Mouse (Mus musculus) embryonic facial prominence, embryonic 15.5 days (tissue): ENCODE results near the gene Glrp1. TPM values are rescaled to one million over a fixed set of nuclear protein-coding genes. Genes with fewer than 3 reads are reported as not detected.

Experiments
- ATAC-seq: fragments of 200-750 bp; cut with Nextera tagmentation; 2 replicates; pipeline ENCODE4 v1.8.0; 2017; ENCODE audit warnings: low read depth, moderate TSS enrichment; ENCODE audit not compliant: insufficient number of reproducible peaks, low FRiP score, low TSS enrichment
- H3K27ac ChIP-seq: fragments of 300-500 bp; sonication (generic); replicated peaks from 2 replicates; pipeline ENCODE4 v1.5.1; 2015; ENCODE audit warnings: mild to moderate bottlenecking, inconsistent platforms
- H3K27me3 ChIP-seq: fragments of 300-500 bp; sonication (generic); 2 replicates; pipeline ENCODE4 v1.6.1; 2015; ENCODE audit warnings: inconsistent platforms
- H3K36me3 ChIP-seq: fragments of 300-500 bp; sonication (generic); 2 replicates; pipeline ENCODE4 v1.6.1; 2015; ENCODE audit warnings: mild to moderate bottlenecking, inconsistent platforms
- H3K4me1 ChIP-seq: fragments of 300-500 bp; sonication (generic); 2 replicates; pipeline ENCODE4 v1.6.1; 2015; ENCODE audit warnings: inconsistent platforms
- H3K4me2 ChIP-seq: fragments of 300-500 bp; sonication (generic); replicated peaks from 2 replicates; pipeline ENCODE4 v1.6.1; 2015; ENCODE audit warnings: mild to moderate bottlenecking, inconsistent platforms
- H3K4me3 ChIP-seq: fragments of 300-500 bp; sonication (generic); replicated peaks from 2 replicates; pipeline ENCODE4 v1.5.1; 2015; ENCODE audit warnings: mild to moderate bottlenecking, inconsistent platforms
- H3K9ac ChIP-seq: fragments of 300-500 bp; sonication (generic); 2 replicates; pipeline ENCODE4 v1.6.1; 2015; ENCODE audit warnings: inconsistent platforms
- H3K9me3 ChIP-seq: fragments of 300-500 bp; sonication (generic); replicated peaks from 2 replicates; pipeline ENCODE4 v1.6.1; 2016; ENCODE audit warnings: inconsistent platforms
- WGBS: fragments of 180-500 bp; shearing (Covaris S2); methylation state at CpG from one replicate; pipeline ENCODE4 v1.1.7; 2015; 5-methylcytosine and 5-hydroxymethylcytosine counted together
- polyA plus RNA-seq: library from polyadenylated mRNA; unstranded; fragments of >200 nt; fragmentation: Nextera tagmentation; extraction: Ambion mirVana; gene quantifications from 2 replicates; pipeline ENCODE4 v1.2.1, GENCODE M21; 2015

Gene Glrp1
- polyA plus RNA-seq, 1 experiment from 2014 or later = 0.13 TPM

DNA sequence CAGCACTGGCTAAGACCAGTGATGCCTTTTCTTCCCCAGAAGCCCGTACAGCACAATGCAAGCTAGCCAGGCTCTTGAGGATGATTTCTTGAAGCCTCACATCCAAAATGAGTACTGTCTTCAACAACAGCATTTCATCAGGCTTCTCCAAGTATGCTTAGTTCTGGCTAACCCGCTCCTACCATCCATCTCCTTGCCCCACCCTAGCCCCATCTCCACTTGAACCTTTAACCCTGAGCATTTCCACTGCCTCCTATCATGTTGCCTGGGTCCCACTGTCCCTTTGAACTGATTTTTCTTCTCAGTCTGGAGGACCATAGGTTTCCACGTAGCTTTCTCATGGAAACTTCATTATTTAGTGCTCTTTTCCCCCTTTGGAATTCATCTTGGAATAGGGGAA lies 17.5 kb downstream of the Glrp1 start:
- no peak for ATAC-seq
- Histone ChIP-seq H3K9ac (no peak overlapping the region), H3K4me2 (no peak overlapping the region), H3K4me3 (no peak overlapping the region), H3K27ac (no peak overlapping the region), H3K36me3 (no peaks in the 10 kb centered on the region), H3K27me3 (no peaks in the 10 kb centered on the region), H3K4me1 (no peaks in the 10 kb centered on the region), H3K9me3 (no peaks in the 10 kb centered on the region)
- 77% methylated on average over 3 of the region's 3 CpGs for WGBS

DNA sequence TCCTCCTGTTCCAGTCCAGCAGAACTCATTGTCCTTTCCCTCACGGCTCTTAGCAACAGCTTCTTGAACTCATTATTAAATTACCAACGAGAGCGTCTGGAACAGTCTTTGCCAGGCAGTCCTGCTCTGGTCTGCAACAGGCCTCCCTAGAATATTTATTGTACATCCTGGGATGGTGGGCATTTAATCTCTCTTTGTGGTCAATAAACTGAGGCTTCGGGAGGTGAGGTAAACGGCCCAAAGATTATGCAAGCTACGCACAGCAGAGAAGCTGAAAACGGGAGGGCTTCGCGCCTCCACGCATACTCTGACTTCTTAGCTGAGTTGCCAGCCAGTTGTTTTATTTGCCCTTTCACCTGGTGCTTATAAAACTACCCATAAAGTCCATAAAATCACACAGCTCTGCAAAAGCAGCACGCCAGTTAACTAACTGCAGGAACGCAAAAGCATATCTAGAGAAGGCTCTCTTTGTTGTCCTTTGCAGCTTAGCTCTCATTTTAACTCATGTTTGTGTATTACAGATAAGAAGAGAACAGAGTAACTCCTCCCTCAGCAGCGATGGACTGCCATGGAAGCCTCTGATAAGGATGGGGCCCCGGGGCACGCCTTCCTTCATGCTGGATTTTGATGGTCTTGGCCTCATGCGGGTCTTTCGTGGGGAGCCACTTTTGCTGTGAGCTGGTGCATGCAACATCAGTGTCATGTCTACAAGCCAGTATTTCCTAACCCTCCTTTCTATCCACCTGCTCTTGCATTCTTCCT lies 18.1 kb downstream of the Glrp1 start:
- H3K9ac ChIP-seq = no peak overlapping the region
- H3K27ac ChIP-seq = no peak overlapping the region
- no peak overlapping the region for H3K4me2 ChIP-seq
- H3K27me3 ChIP-seq = no peaks in the 10 kb centered on the region
- WGBS = 73% methylated on average over 17 of the region's 17 CpGs
- no peaks in the 10 kb centered on the region for H3K4me1 ChIP-seq
- H3K4me3 ChIP-seq = no peak overlapping the region
- no peak for ATAC-seq
- no peaks in the 10 kb centered on the region for H3K36me3 ChIP-seq
- H3K9me3 ChIP-seq = no peaks in the 10 kb centered on the region

DNA sequence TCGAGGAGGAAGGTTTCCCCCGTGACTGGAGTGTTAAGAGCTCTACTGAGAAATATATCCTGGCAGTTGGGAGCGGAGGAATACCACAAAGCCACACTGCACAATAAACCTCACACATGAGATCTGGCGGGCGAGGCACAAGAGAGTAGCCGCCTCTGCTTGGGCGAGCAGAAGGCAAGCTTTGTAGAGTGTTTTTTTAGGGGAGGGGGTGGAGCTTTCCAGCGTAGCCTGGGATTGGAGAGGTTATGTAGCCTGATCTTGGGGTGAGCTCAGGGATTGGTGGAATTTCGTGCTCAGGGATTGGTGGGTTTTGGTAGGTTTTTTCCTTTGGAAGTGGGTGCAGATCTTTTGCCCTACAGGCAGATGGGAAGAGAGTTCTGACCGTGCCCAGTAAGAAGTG lies 19.7 kb downstream of the Glrp1 start:
- Histone ChIP-seq H3K9ac (no peak overlapping the region), H3K4me2 (no peak overlapping the region), H3K27me3 (no peaks in the 10 kb centered on the region), H3K27ac (no peak overlapping the region), H3K36me3 (no peaks in the 10 kb centered on the region), H3K4me3 (no peak overlapping the region), H3K4me1 (no peaks in the 10 kb centered on the region), H3K9me3 (no peaks in the 10 kb centered on the region)
- 84% methylated on average over 10 of the region's 10 CpGs for WGBS
- no peak for ATAC-seq

DNA sequence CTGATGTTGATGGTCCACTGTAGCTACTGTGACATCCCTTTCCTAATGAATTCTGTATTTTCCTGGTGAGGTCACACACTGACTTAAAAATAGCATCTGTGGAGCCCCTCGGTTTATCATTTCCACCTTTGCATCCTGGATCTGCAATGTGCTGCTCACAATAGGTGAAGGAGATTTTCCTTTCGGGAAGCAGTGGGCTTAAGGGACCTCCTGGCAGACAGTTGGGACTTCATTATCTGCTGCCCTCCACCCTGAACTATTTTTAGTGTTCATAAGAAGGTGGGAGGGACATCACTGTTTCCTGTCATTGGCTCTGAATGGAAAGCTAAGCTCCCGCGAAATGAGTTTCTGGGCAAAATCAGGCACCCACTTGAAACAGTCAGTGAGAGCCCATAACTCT lies 20.9 kb downstream of the Glrp1 start:
- Histone ChIP-seq H3K27ac (no peak overlapping the region), H3K36me3 (no peaks in the 10 kb centered on the region), H3K4me2 (no peak overlapping the region), H3K9ac (no peak overlapping the region), H3K4me3 (no peak overlapping the region), H3K27me3 (no peaks in the 10 kb centered on the region), H3K4me1 (no peaks in the 10 kb centered on the region), H3K9me3 (no peaks in the 10 kb centered on the region)
- WGBS = 57% methylated on average over 4 of the region's 4 CpGs
- ATAC-seq = no peak

DNA sequence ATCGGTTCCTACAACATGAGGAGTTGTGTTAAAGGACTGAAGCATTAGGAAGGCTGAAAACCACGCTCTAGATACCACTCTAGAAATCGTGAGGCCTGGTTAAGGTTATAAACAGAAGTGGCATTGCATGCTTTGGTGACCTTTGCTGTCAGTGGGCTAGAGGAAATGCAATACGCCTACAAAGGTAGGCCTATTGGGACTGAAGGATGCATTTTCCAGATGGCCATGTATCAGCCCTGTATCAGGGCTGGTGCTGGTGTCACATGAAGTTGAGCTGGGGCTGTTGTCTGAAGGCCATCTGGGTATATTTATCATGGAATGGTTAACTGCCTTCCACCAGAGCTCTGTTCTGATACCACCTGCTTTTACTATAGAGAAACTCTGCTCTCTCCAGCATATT lies 23.5 kb downstream of the Glrp1 start:
- no peak for ATAC-seq
- Histone ChIP-seq H3K4me3 (no peak overlapping the region), H3K9ac (no peak overlapping the region), H3K36me3 (no peaks in the 10 kb centered on the region), H3K4me1 (no peaks in the 10 kb centered on the region), H3K4me2 (no peak overlapping the region), H3K27ac (no peak overlapping the region), H3K9me3 (no peaks in the 10 kb centered on the region), H3K27me3 (no peaks in the 10 kb centered on the region)
- WGBS = 38% methylated on average over 4 of the region's 4 CpGs

DNA sequence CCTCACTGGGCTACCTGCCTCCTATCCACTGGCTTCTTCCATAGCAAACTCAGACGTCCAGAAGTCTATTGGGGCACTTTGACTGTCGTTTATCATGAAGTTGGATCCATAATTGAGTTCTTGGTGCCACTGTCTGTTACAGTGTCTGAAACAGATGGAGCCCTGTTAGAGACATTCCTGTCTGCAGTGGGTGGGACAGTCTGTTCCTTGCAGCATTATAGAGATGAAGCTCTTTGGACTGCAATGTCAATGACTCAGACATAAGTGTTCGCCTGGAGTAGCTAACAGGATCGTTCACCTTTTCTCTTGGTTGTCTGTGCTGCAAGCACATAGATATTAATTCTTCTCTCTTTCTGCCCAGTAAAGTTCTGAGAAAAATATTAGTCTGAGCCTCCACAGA lies 25.8 kb downstream of the Glrp1 start:
- no peak overlapping the region for H3K9ac ChIP-seq
- H3K4me3 ChIP-seq = no peak overlapping the region
- H3K4me1 ChIP-seq = no peaks in the 10 kb centered on the region
- no peak overlapping the region for H3K27ac ChIP-seq
- no peaks in the 10 kb centered on the region for H3K36me3 ChIP-seq
- ATAC-seq = no peak
- no peaks in the 10 kb centered on the region for H3K27me3 ChIP-seq
- no peaks in the 10 kb centered on the region for H3K9me3 ChIP-seq
- WGBS = 69% methylated on average over 4 of the region's 4 CpGs
- no peak overlapping the region for H3K4me2 ChIP-seq

DNA sequence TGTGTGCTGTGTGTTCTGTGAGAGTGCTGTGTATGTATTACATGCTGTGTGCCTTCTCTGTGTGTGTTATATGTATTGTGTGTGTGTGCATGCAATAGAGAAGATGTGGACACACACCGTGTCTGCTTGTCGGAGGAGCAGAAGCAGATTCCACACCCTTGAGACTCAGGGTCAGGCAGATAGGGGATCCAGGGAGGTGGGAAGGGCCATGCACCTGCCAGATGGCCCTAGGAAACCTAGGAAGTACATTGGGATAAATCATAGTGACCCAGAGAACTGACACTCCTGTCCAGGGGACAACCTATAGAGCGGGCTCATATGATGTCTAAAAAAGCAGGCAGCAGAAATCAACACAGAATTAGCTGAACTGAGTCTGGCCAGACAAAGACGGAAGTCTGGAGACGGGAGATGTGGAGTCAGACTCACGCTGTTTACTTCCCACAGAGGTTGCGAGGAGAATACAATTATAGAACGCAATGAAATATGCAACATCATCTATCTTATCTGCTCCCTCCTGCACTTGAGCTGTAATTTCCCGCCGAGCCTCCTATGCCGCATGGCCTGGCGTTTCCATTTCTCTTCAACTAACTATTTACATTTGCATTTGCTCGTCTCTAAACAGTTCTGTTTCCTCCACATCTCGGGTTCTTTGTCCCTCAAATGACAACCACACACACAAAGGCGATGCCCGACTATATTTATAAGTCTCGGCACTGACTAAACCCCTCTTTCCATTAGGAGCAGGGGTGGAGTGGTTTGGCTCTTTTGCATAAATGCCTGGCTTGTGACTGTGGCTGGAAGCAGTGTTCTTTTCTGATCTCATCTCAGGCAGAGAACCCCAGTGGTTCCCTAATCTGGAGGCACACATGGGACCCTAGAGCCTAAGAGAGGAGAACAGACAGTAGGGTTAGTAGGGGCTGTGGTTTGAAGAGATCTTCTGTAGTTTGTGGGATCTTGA lies 27.4 kb downstream of the Glrp1 start:
- WGBS = 67% methylated on average over 17 of the region's 17 CpGs
- Histone ChIP-seq H3K9ac (no peak overlapping the region), H3K4me3 (no peak overlapping the region), H3K36me3 (no peaks in the 10 kb centered on the region), H3K4me2 (no peak overlapping the region), H3K27ac (no peak overlapping the region), H3K4me1 (no peaks in the 10 kb centered on the region), H3K27me3 (no peaks in the 10 kb centered on the region), H3K9me3 (no peaks in the 10 kb centered on the region)
- no peak for ATAC-seq

DNA sequence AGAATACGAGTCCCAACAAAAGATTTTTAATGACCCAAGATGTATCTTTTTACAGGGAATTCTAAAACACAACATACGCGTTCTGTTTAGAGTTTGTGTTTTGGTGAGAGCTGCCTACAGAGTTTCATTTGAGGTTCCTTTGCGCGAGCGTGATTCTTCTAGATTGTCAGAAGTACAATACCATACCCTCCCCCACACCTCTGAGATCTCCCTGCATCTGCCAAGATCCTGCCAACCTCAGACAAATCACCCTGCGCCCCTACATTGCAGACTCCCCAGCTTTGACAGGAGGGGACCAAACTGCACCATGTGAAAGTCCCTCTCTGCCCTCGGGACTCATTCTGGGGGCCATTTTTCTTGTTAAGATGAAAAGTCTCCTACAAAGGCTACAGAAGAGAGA lies 29.3 kb downstream of the Glrp1 start:
- Histone ChIP-seq H3K27ac (no peak overlapping the region), H3K4me1 (0 out of 2 replicates have a peak, but pooled peaks cover 4% of the 10 kb centered on the region), H3K9ac (no peak overlapping the region), H3K36me3 (no peaks in the 10 kb centered on the region), H3K4me2 (no peak overlapping the region), H3K27me3 (no peaks in the 10 kb centered on the region), H3K9me3 (no peaks in the 10 kb centered on the region), H3K4me3 (no peak overlapping the region)
- no peak for ATAC-seq
- WGBS = 78% methylated on average over 8 of the region's 8 CpGs

DNA sequence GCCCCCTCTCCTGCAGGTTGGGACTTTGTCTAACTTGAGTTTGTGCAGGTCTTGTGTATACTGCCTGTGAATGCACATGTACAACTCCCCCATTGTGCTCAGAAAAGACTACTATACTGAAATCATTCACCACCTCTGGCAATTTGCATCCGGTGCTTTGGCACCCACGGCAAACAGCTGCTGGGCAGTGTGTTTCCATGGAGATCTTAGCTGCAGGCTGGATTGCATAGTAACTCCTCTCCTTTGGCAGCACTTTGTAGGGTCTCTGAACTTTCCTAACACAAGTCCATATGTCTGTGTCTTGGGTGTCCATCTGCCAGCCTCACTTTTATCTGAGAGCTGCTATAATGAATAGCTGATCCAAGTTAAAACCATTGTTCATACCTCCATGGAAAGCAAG lies 31.7 kb downstream of the Glrp1 start:
- H3K9ac ChIP-seq = no peak overlapping the region
- no peaks in the 10 kb centered on the region for H3K27me3 ChIP-seq
- no peak overlapping the region for H3K4me2 ChIP-seq
- no peaks in the 10 kb centered on the region for H3K36me3 ChIP-seq
- H3K4me1 ChIP-seq = peaks cover 20% of the 10 kb centered on the region; the same call in 1 of the 2 replicates
- ATAC-seq = no peak
- H3K27ac ChIP-seq = no peak overlapping the region
- 44% methylated on average over 2 of the region's 2 CpGs for WGBS
- no peaks in the 10 kb centered on the region for H3K9me3 ChIP-seq
- no peak overlapping the region for H3K4me3 ChIP-seq

DNA sequence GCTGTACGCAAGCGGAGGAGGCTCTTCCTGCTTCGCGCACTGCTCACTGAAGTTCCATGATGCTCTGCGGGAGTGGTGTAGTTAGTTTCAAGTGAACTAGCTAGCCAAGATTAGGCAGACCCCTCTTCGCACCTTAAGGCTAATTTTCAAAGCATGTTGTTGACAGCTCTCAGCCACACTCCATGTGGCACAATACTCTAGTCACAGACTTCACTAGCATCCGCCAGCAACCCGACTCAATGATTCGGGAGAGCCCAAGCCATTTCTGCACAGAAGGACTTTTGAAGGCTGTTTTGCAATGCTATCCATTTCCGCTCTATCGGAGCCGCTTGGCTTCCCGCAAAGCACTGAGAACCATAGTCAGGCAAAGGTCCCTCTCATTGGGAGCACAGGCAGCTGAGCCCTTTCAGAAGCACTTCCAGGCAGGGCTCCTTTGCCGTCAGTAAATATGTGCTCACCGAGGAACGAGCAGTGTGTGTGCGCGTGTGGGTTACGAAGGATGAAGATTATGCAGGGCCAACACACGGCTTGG lies 33.2 kb downstream of the Glrp1 start:
- Histone ChIP-seq H3K27ac (no peak overlapping the region), H3K36me3 (no peaks in the 10 kb centered on the region), H3K4me3 (no peak overlapping the region), H3K9me3 (no peaks in the 10 kb centered on the region), H3K4me1 (peaks cover 20% of the 10 kb centered on the region; the same call in 1 of the 2 replicates), H3K27me3 (no peaks in the 10 kb centered on the region), H3K4me2 (no peak overlapping the region), H3K9ac (no peak overlapping the region)
- 93% methylated on average over 20 of the region's 20 CpGs for WGBS
- ATAC-seq = no peak

DNA sequence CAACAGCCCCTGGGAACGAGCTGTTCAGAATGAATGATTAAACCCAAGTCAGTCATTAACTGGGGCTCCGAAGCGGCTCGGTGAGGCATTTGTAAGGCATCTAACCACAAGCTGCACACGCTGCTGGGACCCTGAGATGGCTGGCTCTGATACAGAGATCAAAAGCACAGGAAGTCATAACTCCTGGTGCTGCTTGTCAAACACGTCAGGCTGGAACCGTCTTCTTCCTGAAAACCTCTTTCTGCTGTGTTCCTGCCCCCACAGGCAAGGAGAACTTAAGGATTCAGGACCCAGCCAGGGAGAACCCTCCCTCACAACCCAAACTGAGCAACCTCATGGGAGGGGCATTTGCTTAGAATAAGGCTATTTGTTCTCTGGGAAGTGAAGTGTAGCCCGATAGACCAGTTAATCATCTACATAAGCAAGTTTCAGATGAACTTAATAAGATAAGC lies 34.3 kb downstream of the Glrp1 start:
- Histone ChIP-seq H3K4me2 (no peak overlapping the region), H3K27ac (no peak overlapping the region), H3K9ac (no peak overlapping the region), H3K4me1 (peaks cover 20% of the 10 kb centered on the region; the same call in 1 of the 2 replicates), H3K27me3 (no peaks in the 10 kb centered on the region), H3K36me3 (no peaks in the 10 kb centered on the region), H3K9me3 (no peaks in the 10 kb centered on the region), H3K4me3 (no peak overlapping the region)
- no peak for ATAC-seq
- 16% methylated on average over 8 of the region's 8 CpGs for WGBS
